ENCODE assay signal across 9 mouse cellular contexts in genomic region chr10:78104555-78105490, GRCm38 (mm10). TPM values are rescaled to one million over a fixed set of nuclear protein-coding genes. Genes with fewer than 3 reads are reported as not detected.
DNase-seq lines count a peak whose midpoint lies in the region; ATAC-seq lines count a peak whose summit lies in the region.
"Had no signal": no experiment of that assay in that cellular context is flagged by ENCODE, and none has a peak within 500 bp of the region (broad histone marks: within the 10 kb centered on the region; RNA-seq: fewer than 3 reads in every experiment).

No protein-coding gene starts in this region.

- no peak overlapping the region for H3K4me3 ChIP-seq in kidney, embryonic 14.5 days (ENCODE audit: low read length)
- H3K4me3 ChIP-seq: heart, embryonic 13.5 days had no signal

- H3K4me1 ChIP-seq in kidney, embryonic 14.5 days (ENCODE audit: control insufficient read depth, insufficient read depth, low read length): peaks cover 14% of the 10 kb centered on the region

- H3K4me2 ChIP-seq in kidney, embryonic 14.5 days (replicated peaks; ENCODE audit: low read depth, low read length): no peak overlapping the region
- H3K4me2 ChIP-seq: heart, embryonic 13.5 days had no signal

- H3K36me3 ChIP-seq in kidney, embryonic 14.5 days (ENCODE audit: control insufficient read depth, insufficient read depth, low read length): no peaks in the 10 kb centered on the region
- H3K36me3 ChIP-seq: heart, embryonic 13.5 days had no signal

- H3K27ac ChIP-seq in kidney, embryonic 14.5 days (ENCODE audit: low read depth, low read length): peak overlapping the region; percentile 48; the same call in 1 of the 2 replicates
- H3K27ac ChIP-seq: heart, embryonic 13.5 days had no signal

- DNase-seq in adrenal gland, adult (ENCODE audit: inconsistent age in 2 of 2, low spot score in 1 of 2): peak; percentile 60 to 78
- DNase-seq in adrenal gland, adult 18-20 months (ENCODE audit: low spot score in 2 of 2): no peak
- DNase-seq in ovary, adult 18-20 months (ENCODE audit: low spot score): peak; percentile 57
- DNase-seq in ovary, postnatal 10 days (ENCODE audit: low spot score): no peak
- peak; percentile 63 for DNase-seq in lung, postnatal 10 days
- DNase-seq in thymus, postnatal 36 days: no peak

- ATAC-seq in kidney, embryonic 14.5 days (ENCODE audit: low FRiP score, low TSS enrichment): peak; percentile 52; the same call in 1 of the 2 replicates
- no peak for ATAC-seq in megakaryocyte progenitor cell, adult 5-6 weeks (replicated peaks; ENCODE audit: poor library complexity)

- H3K9me3 ChIP-seq in kidney, embryonic 14.5 days (ENCODE audit: control insufficient read depth, low read length): no peaks in the 10 kb centered on the region

- WGBS in kidney, embryonic 14.5 days: 59% methylated on average over 11 of the region's 11 CpGs

- H3K9ac ChIP-seq in kidney, embryonic 14.5 days (ENCODE audit: low read depth, low read length): no peak overlapping the region
- H3K9ac ChIP-seq: heart, embryonic 13.5 days had no signal

- no peaks in the 10 kb centered on the region for H3K27me3 ChIP-seq in kidney, embryonic 14.5 days (ENCODE audit: control insufficient read depth, insufficient read depth, low read length)

RNA-seq across cellular contexts. Expression of gene Icosl, which starts 35.7 kb away (rescaled TPM):
- total RNA-seq in adrenal gland, adult 18-20 months (2021): 10 to 100 TPM; 13.2 to 18.2 TPM
- polyA plus RNA-seq in kidney, embryonic 14.5 days (2014; fragmentation: Nextera tagmentation; extraction: Ambion mirVana): 3.8 and 4.8 TPM in 2 replicates
- total RNA-seq in megakaryocyte progenitor cell, adult 5-6 weeks (2015): 3.9 and 6.3 TPM in 2 replicates
- 2.6 and 2.9 TPM in 2 replicates for total RNA-seq in megakaryocyte progenitor cell, adult 5-6 weeks (2017)

Comparison
In these comparisons a context has a peak if more than half of its experiments do, and no peak if none do; other contexts are left out.
1. DNase-seq: peak in adrenal gland, adult (2 of 2), ovary, adult 18-20 months (single experiment) and lung, postnatal 10 days (single experiment); none in adrenal gland, adult 18-20 months (0 of 2), ovary, postnatal 10 days (single experiment) and thymus, postnatal 36 days (0 of 2).